Mouse (Mus musculus): ENCODE data around the gene Plekhj1. TPM values are rescaled to one million over a fixed set of nuclear protein-coding genes. Genes with fewer than 3 reads are reported as not detected.

Plekhj1 gene
- polyA plus RNA-seq (2015; fragmentation: Nextera tagmentation; extraction: Ambion mirVana): 129 and 143 TPM in 2 replicates

DNA sequence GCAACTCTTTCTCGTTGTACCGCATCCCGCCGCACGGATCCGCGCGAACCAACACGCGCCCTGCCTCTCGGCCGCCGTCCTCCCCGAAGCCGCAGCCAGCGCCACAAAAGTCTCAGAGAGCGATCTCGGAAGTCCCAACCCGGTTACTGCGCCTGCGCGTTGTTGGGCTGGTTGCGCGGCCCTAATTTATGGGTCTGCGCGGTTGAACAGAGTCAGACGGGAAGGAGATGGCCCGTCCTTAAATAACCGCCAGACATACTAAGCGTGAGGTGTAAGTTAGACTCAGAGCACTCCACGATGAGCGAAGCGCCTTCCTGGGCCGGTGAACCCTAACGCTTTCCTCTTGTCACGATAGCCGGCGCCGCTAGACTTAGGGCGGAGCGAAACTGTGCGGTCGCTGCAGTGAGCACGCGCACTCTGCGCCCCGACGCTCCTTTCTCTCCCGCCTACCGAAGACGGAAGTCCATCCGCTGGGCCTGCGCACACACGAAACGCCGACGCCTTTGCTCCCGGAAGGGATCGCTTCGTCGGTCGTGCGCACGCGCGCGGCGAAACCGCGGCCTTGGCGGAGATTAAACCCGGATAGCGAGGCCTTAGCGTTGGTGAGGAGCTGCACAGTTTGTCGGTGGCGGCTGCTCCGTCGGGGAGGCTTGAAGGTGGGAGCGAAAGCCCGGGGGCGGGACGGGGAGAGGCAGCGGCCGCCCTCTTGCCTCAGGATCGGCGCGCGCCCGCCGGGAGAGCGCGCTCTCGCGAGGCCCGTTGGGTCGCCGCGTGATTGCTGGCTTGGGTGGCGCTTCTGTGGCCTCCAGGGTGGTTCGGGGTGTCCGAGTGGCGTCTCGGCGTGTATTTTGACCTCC, at the start of gene Plekhj1, which contains the start of gene Sf3a2:
TSS of gene Plekhj1 (minus strand) at position 477 of the 857 bp plus-strand sequence.
TSS of gene Sf3a2 (plus strand) at position 49 of the 857 bp plus-strand sequence.
- H3K4me2 ChIP-seq (ENCODE audit: low read length): peak within 1 kb of the TSS; percentile 86
- no peaks in the 10 kb centered on the region for H3K9me3 ChIP-seq (ENCODE audit: control insufficient read depth, low read length)
- H3K9ac ChIP-seq (replicated peaks; ENCODE audit: low read depth, low read length): peak within 1 kb of the TSS; percentile 96
- H3K4me3 ChIP-seq (replicated peaks; ENCODE audit: low read length): peak within 1 kb of the TSS; percentile 92
- H3K36me3 ChIP-seq (ENCODE audit: control insufficient read depth, insufficient read depth): peaks cover 21% of the 10 kb centered on the region; the same call in 1 of the 2 replicates
- no peaks in the 10 kb centered on the region for H3K27me3 ChIP-seq (replicated peaks; ENCODE audit: control insufficient read depth, insufficient read depth, low read length)
- H3K4me1 ChIP-seq (replicated peaks; ENCODE audit: control insufficient read depth, insufficient read depth, low read length): peaks cover 24% of the 10 kb centered on the region
- WGBS: under 1% methylated on average over 100 of the region's 104 CpGs
- peak; percentile 94 for ATAC-seq
- peak within 1 kb of the TSS; percentile 97 for H3K27ac ChIP-seq (ENCODE audit: low read length)

DNA sequence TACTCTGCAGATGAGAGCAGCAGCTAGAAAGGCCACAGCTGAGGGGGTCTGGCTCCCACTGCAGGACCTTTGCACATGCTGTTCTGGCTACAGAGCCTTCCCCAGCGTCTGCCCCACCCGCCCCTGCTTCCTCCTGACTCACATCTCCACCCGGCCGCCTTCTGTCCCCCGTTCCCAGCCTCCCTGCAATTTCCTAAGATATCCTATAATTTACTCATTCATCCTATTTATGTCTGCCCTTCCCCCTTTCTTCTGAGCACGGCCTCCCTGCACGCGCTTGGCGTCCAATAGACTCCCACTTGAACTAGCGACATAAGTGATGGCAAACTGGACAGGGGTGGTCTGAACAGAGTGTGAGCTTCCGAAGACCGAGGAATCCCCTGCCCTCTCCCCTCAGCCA, 47.3 kb upstream of the Plekhj1 start:
- 81% methylated on average over 12 of the region's 12 CpGs for WGBS
- Histone ChIP-seq H3K4me1 (replicated peaks; ENCODE audit: control insufficient read depth, insufficient read depth, low read length) (peaks cover 16% of the 10 kb centered on the region), H3K27me3 (replicated peaks; ENCODE audit: control insufficient read depth, insufficient read depth, low read length) (peaks cover 26% of the 10 kb centered on the region)

DNA sequence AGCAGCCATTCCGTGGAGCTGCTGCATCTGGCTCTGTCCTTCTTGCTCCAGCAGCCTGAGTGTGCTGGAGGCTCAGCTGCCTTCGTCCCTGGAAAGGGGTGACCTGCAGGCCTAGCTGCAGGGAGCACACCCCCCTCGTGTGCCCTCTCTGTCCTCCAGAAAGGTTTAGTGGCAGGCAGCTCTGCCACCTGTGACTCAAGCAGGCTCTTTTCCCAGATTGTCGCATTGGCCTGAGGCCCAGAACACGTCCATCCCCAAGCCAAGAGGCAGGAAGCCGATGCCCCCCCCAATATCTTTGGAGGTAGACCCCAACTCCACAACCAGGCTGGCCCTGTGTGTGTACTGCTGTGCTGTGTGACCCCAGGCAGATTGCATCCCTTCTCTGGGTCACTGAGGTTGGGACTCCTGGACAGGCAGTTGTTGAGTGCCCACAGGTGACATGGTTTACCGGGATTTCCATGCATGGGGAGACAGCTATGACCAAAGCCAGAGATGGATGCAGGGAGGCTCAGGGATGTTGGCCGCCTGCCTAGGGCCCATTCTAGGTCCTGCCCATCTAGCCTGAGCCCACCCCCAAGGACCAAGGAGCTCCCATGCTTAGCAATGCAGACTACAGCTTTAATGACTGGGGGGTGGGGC, 46.7 kb upstream of the Plekhj1 start:
- no peak for ATAC-seq
- no peak overlapping the region for H3K4me2 ChIP-seq (ENCODE audit: low read length)
- WGBS: 54% methylated on average over 8 of the region's 8 CpGs
- no peaks in the 10 kb centered on the region for H3K9me3 ChIP-seq (ENCODE audit: control insufficient read depth, low read length)
- H3K27me3 ChIP-seq (replicated peaks; ENCODE audit: control insufficient read depth, insufficient read depth, low read length): peaks cover 26% of the 10 kb centered on the region
- H3K9ac ChIP-seq (replicated peaks; ENCODE audit: low read depth, low read length): no peak overlapping the region
- no peaks in the 10 kb centered on the region for H3K36me3 ChIP-seq (ENCODE audit: control insufficient read depth, insufficient read depth)
- H3K4me1 ChIP-seq (replicated peaks; ENCODE audit: control insufficient read depth, insufficient read depth, low read length): peaks cover 16% of the 10 kb centered on the region
- no peak overlapping the region for H3K27ac ChIP-seq (ENCODE audit: low read length)
- no peak overlapping the region for H3K4me3 ChIP-seq (replicated peaks; ENCODE audit: low read length)

More for the DNA sequence above, 47.3 kb upstream of the Plekhj1 start:
- H3K27ac ChIP-seq (ENCODE audit: low read length): no peak overlapping the region
- ATAC-seq: no peak
- H3K36me3 ChIP-seq (ENCODE audit: control insufficient read depth, insufficient read depth): no peaks in the 10 kb centered on the region
- H3K9me3 ChIP-seq (ENCODE audit: control insufficient read depth, low read length): no peaks in the 10 kb centered on the region
- H3K4me3 ChIP-seq (replicated peaks; ENCODE audit: low read length): no peak overlapping the region
- H3K4me2 ChIP-seq (ENCODE audit: low read length): no peak overlapping the region
- H3K9ac ChIP-seq (replicated peaks; ENCODE audit: low read depth, low read length): no peak overlapping the region

DNA sequence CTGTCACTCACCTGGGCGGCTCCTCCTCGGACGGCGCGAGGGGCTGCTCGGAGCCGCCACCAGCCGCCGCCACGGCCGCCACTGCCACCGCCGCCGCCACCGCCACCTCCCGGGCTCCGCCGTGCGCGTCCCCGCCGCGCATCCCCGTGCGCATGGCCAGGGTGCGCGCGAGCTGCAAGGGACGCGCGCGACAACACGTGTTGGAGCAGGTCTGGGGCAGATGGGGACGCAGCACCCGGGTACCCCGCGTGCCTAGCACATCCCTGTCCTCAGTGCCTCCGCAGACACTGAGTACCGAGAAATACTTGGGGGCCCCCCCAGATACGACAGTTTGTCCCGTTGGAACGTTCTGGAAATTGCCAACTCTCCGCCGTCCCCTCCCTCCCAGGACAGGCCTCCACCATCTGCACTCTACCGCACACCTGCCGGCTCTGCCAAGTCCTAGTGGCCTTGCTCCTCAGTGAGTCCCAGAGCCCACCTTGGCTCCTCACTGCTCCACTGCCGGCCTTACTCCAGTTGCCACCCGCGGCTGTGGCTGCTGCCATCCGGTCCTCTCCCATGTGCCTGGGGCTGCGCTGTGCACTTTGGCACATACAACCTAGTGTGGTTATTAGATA, 45.6 kb upstream of the Plekhj1 start, which contains the start of gene Lingo3:
TSS of gene Lingo3 (minus strand) at position 109 of the 617 bp plus-strand sequence.
- Histone ChIP-seq H3K27ac (ENCODE audit: low read length) (no peak within 1 kb of the TSS), H3K4me1 (replicated peaks; ENCODE audit: control insufficient read depth, insufficient read depth, low read length) (peaks cover 16% of the 10 kb centered on the region), H3K9ac (replicated peaks; ENCODE audit: low read depth, low read length) (peak within 1 kb of the TSS; percentile 71), H3K9me3 (ENCODE audit: control insufficient read depth, low read length) (no peaks in the 10 kb centered on the region), H3K27me3 (replicated peaks; ENCODE audit: control insufficient read depth, insufficient read depth, low read length) (peaks cover 26% of the 10 kb centered on the region), H3K4me2 (ENCODE audit: low read length) (peak within 1 kb of the TSS; percentile 79), H3K4me3 (replicated peaks; ENCODE audit: low read length) (peak within 1 kb of the TSS; percentile 59), H3K36me3 (ENCODE audit: control insufficient read depth, insufficient read depth) (no peaks in the 10 kb centered on the region)
- peak; percentile 51 for ATAC-seq
- 3% methylated on average over 51 of the region's 51 CpGs for WGBS

DNA sequence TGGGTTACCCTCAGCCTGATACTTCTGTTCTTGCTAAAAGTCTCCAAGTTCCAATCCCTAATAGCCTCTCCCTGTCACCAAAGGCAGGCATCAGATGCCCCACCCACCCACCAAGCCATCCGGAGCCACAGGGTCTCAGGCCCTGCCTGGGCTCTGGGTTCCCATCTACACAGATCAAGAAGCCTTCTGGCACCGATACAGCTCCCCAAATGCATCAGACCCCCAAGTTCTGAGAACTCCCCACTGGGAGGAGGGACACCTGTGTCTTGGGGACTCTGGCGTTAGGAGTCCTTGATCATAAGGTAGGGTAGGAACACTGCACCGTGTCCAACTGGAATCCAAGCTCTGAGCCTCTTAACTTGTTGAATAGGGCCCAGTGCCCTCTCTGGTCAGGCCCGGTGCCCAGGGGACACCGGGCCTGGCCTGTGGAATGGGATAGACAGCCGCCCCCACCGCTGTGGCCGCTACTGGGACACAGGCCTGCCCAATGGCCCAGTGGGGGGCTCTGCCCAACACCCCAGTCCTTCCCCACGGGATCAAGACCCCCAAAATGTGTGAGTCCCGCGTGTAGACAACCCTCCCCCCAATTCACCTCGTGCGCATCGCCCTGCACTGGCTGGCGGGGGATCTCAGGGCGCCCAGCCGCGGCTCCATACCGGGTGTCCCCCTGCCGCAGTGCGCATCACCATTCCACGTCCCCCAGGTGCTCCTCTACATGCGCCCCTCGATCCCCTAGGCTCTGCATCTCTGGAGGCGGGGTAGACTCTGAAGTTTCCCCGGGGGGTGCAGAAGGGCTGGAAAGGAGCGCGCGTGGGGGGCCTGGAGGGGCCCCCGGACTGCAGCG, 44.9 kb upstream of the Plekhj1 start:
- peak overlapping the region; percentile 59 for H3K4me3 ChIP-seq (replicated peaks; ENCODE audit: low read length)
- peaks cover 16% of the 10 kb centered on the region for H3K4me1 ChIP-seq (replicated peaks; ENCODE audit: control insufficient read depth, insufficient read depth, low read length)
- no peaks in the 10 kb centered on the region for H3K9me3 ChIP-seq (ENCODE audit: control insufficient read depth, low read length)
- peak; percentile 49 for ATAC-seq
- peak overlapping the region; percentile 79 for H3K4me2 ChIP-seq (ENCODE audit: low read length)
- WGBS: 10% methylated on average over 29 of the region's 32 CpGs
- peaks cover 26% of the 10 kb centered on the region for H3K27me3 ChIP-seq (replicated peaks; ENCODE audit: control insufficient read depth, insufficient read depth, low read length)
- peak overlapping the region; percentile 71 for H3K9ac ChIP-seq (replicated peaks; ENCODE audit: low read depth, low read length)
- H3K36me3 ChIP-seq (ENCODE audit: control insufficient read depth, insufficient read depth): no peaks in the 10 kb centered on the region
- H3K27ac ChIP-seq (ENCODE audit: low read length): no peak overlapping the region

DNA sequence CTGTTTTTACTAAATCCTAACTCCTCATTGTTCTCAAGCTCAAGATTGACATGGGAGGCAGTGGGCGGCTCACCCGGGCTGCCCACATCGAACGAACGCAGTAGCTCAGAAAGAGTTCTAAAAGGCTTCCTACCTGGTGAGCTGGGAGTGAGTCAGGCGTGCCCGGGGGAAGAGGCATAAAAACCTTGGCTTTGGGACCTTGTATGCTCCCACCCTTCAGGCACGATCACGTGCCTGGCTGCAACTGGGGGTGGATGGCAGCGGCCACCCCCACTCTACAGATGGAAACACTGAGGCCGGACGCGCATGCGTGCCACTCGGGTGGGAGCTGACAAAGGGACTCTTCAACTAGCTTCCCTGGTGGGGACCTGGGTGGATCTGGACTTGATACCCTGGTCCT, 43.9 kb upstream of the Plekhj1 start:
- peaks cover 16% of the 10 kb centered on the region for H3K4me1 ChIP-seq (replicated peaks; ENCODE audit: control insufficient read depth, insufficient read depth, low read length)
- H3K27me3 ChIP-seq (replicated peaks; ENCODE audit: control insufficient read depth, insufficient read depth, low read length): peaks cover 26% of the 10 kb centered on the region
- no peak overlapping the region for H3K27ac ChIP-seq (ENCODE audit: low read length)
- WGBS: 83% methylated on average over 15 of the region's 15 CpGs
- no peak for ATAC-seq
- H3K9me3 ChIP-seq (ENCODE audit: control insufficient read depth, low read length): no peaks in the 10 kb centered on the region
- H3K36me3 ChIP-seq (ENCODE audit: control insufficient read depth, insufficient read depth): no peaks in the 10 kb centered on the region
- no peak overlapping the region for H3K4me3 ChIP-seq (replicated peaks; ENCODE audit: low read length)
- no peak overlapping the region for H3K4me2 ChIP-seq (ENCODE audit: low read length)
- no peak overlapping the region for H3K9ac ChIP-seq (replicated peaks; ENCODE audit: low read depth, low read length)

DNA sequence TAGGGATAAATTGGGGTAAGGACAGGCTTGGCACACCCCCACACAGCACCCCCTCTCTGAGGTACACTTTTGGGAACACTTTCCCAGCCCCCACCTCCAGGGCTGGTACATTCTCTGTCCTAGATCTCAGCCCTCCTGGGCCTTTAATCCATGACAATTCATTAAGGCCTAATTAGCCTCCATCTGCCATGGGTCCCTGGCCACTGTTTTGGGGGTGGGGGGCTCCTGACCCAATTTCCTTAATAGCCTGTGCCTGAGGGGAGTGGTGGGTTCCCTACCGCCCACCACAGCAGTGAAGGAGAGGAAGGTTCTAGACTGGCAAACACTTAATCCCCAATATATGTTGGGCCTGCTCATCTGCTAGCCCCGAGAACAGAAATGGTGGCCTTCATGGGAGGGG, 43.3 kb upstream of the Plekhj1 start:
- 57% methylated on average over 2 of the region's 2 CpGs for WGBS

DNA sequence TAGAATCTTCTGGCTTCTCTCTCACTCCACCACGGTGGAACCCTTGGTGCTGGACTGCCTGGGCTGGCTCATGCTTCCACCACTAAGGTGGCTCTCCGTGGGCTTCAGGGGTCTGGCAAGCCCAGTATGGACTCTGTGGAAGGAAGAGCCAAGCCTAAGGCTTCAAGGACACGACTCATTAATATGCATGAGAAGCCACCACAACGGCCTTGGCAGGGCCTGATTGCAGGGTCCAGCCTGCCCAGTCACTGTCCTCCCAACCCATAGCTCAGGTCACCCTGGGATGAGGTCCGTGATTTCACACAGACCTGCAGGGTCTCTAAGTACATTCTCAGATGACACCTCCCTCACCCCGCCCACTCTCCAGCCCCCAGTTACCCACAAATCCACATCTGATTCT, 41.4 kb upstream of the Plekhj1 start:
- H3K36me3 ChIP-seq (ENCODE audit: control insufficient read depth, insufficient read depth): no peaks in the 10 kb centered on the region
- H3K9me3 ChIP-seq (ENCODE audit: control insufficient read depth, low read length): no peaks in the 10 kb centered on the region
- H3K4me2 ChIP-seq (ENCODE audit: low read length): no peak overlapping the region
- H3K9ac ChIP-seq (replicated peaks; ENCODE audit: low read depth, low read length): no peak overlapping the region
- peaks cover 14% of the 10 kb centered on the region for H3K4me1 ChIP-seq (replicated peaks; ENCODE audit: control insufficient read depth, insufficient read depth, low read length)
- no peak for ATAC-seq
- peaks cover 21% of the 10 kb centered on the region for H3K27me3 ChIP-seq (replicated peaks; ENCODE audit: control insufficient read depth, insufficient read depth, low read length)
- no peak overlapping the region for H3K4me3 ChIP-seq (replicated peaks; ENCODE audit: low read length)
- 53% methylated on average over 6 of the region's 6 CpGs for WGBS
- no peak overlapping the region for H3K27ac ChIP-seq (ENCODE audit: low read length)

More for the DNA sequence above, 43.3 kb upstream of the Plekhj1 start:
- no peak overlapping the region for H3K4me3 ChIP-seq (replicated peaks; ENCODE audit: low read length)
- no peaks in the 10 kb centered on the region for H3K9me3 ChIP-seq (ENCODE audit: control insufficient read depth, low read length)
- ATAC-seq: no peak
- no peak overlapping the region for H3K4me2 ChIP-seq (ENCODE audit: low read length)
- H3K27me3 ChIP-seq (replicated peaks; ENCODE audit: control insufficient read depth, insufficient read depth, low read length): peaks cover 26% of the 10 kb centered on the region
- H3K4me1 ChIP-seq (replicated peaks; ENCODE audit: control insufficient read depth, insufficient read depth, low read length): peaks cover 16% of the 10 kb centered on the region
- H3K27ac ChIP-seq (ENCODE audit: low read length): no peak overlapping the region
- no peak overlapping the region for H3K9ac ChIP-seq (replicated peaks; ENCODE audit: low read depth, low read length)
- no peaks in the 10 kb centered on the region for H3K36me3 ChIP-seq (ENCODE audit: control insufficient read depth, insufficient read depth)
